Mouse (Mus musculus) ES-Bruce4 (cell line): ENCODE data around the gene Sez6l2.

Source experiments
- CTCF ChIP-seq: IDR thresholded peaks from one replicate; pipeline ENCODE4 v1.8.1; 2011; ENCODE audit warnings: low read depth, low read length
- POLR2A ChIP-seq: IDR thresholded peaks from one replicate; pipeline ENCODE4 v1.8.1; 2011; ENCODE audit warnings: low read length; ENCODE audit not compliant: insufficient read depth

- TF ChIP-seq CTCF (no peak), POLR2A (no peak)
These were observed 46.1 kb downstream of the Sez6l2 start for GRCm38 (mm10) chr7:126996449-126996848.
